Mouse (Mus musculus) cortical plate, adult 2 months (tissue): ENCODE data around the gene Bcl10.

Experiments
- CTCF ChIP-seq: fragments of 200-500 bp; IDR thresholded peaks from 2 replicates; pipeline ENCODE4 v1.5.1; 2011; ENCODE audit warnings: mild to moderate bottlenecking, control low read depth, low read length; ENCODE audit not compliant: insufficient read depth; ENCODE audit errors: extremely low read depth
- POLR2A ChIP-seq: fragments of 200-500 bp; IDR thresholded peaks from 2 replicates; pipeline ENCODE4 v1.6.1; 2011; ENCODE audit warnings: mild to moderate bottlenecking, low read length, control low read depth; ENCODE audit not compliant: insufficient read depth; ENCODE audit errors: extremely low read depth

- TF ChIP-seq CTCF (no peak), POLR2A (no peak)
Measured at GRCm38 (mm10) chr3:145873271-145873670, 49.3 kb upstream of the Bcl10 start.
